Mouse (Mus musculus) lung, embryonic 14.5 days (tissue): Measurements from ENCODE around the gene Foxk1. TPM values are rescaled to one million over a fixed set of nuclear protein-coding genes. Genes with fewer than 3 reads are reported as not detected.

Experiments used
- ATAC-seq: fragments of 200-750 bp; cut with Nextera tagmentation; 2 replicates; pipeline ENCODE4 v1.8.0; 2017; ENCODE audit warnings: mild to moderate bottlenecking, moderate TSS enrichment, moderate library complexity; ENCODE audit not compliant: insufficient read depth
- DNase-seq: peaks from one replicate; pipeline ENCODE4 v3.0.0-alpha.2; 2015
- H3K27ac ChIP-seq: fragments of 300-500 bp; sonication (generic); 2 replicates; pipeline ENCODE4 v1.5.1; 2014; ENCODE audit warnings: low read depth, mild to moderate bottlenecking, moderate library complexity
- H3K27me3 ChIP-seq: fragments of 300-500 bp; sonication (generic); 2 replicates; pipeline ENCODE4 v1.6.1; 2014; ENCODE audit warnings: low read length, control low read depth; ENCODE audit not compliant: insufficient read depth
- H3K36me3 ChIP-seq: fragments of 300-500 bp; sonication (generic); 2 replicates; pipeline ENCODE4 v1.6.1; 2014; ENCODE audit warnings: control low read depth; ENCODE audit not compliant: insufficient read depth
- H3K4me1 ChIP-seq: fragments of 300-500 bp; sonication (generic); 2 replicates; pipeline ENCODE4 v1.6.1; 2014; ENCODE audit warnings: antibody characterized with exemption, control low read depth; ENCODE audit not compliant: insufficient read depth
- H3K4me2 ChIP-seq: fragments of 300-500 bp; sonication (generic); 2 replicates; pipeline ENCODE4 v1.6.1; 2014; ENCODE audit warnings: mild to moderate bottlenecking
- H3K4me3 ChIP-seq: fragments of 300-500 bp; sonication (generic); 2 replicates; pipeline ENCODE4 v1.5.1; 2014; ENCODE audit warnings: low read depth, low read length
- H3K9ac ChIP-seq: fragments of 300-500 bp; sonication (generic); 2 replicates; pipeline ENCODE4 v1.6.1; 2014
- H3K9me3 ChIP-seq: fragments of 300-500 bp; sonication (generic); 2 replicates; pipeline ENCODE4 v1.6.1; 2016; ENCODE audit warnings: low read depth, low read length, control low read depth
- CTCF ChIP-seq: IDR thresholded peaks from 2 replicates; pipeline ENCODE4 v1.5.1; 2016; ENCODE audit warnings: antibody characterized with exemption, low read depth
- WGBS: fragments of 180-500 bp; shearing (Covaris S2); extraction: QIAGEN DNeasy Blood & Tissue Kit; methylation state at CpG from one replicate; pipeline ENCODE4 v1.1.7; 2014; 5-methylcytosine and 5-hydroxymethylcytosine counted together
- polyA plus RNA-seq: library from polyadenylated mRNA; unstranded; fragments of >200 nt; fragmentation: Nextera tagmentation; extraction: Ambion mirVana; gene quantifications from 2 replicates; pipeline ENCODE4 v1.2.1, GENCODE M21; 2014

The Foxk1 gene
- polyA plus RNA-seq, 1 experiment from 2014 or later = 7.9 TPM

- under 1% methylated on average over 83 of the region's 83 CpGs for WGBS
Measured at GRCm38 (mm10) chr5:142367085-142368081, 33.9 kb upstream of the Foxk1 start.

DNA sequence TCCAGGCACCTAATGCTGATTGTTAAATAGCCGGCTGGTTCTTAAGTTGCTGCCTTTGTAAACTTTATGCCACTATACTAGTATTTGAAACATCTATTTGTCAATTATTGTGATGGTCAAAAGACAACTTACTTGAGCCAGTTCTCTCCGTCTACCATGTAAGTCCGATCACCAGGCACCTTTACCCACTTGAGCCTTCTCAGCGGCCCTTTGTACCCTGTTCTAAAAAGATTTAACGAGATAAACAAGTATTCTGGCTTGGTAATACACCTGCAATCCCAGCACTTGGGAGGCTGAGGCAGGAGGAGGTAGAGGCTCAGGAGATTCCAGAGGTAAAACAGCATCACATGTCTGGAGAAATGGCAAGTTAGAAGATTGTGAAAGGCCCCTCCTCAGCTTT lies 33.2 kb upstream of the Foxk1 start:
- Histone ChIP-seq H3K9ac (peak overlapping the region; percentile 72), H3K27ac (peak overlapping the region; percentile 63), H3K4me1 (peaks cover 8% of the 10 kb centered on the region), H3K4me3 (peak overlapping the region; percentile 53), H3K27me3 (no peaks in the 10 kb centered on the region), H3K4me2 (peak overlapping the region; percentile 88), H3K9me3 (no peaks in the 10 kb centered on the region), H3K36me3 (no peaks in the 10 kb centered on the region)
- no peak for ATAC-seq
- TF ChIP-seq CTCF = no peak
- DNase-seq = no peak
- 45% methylated on average over 5 of the region's 5 CpGs for WGBS

More at GRCm38 (mm10) chr5:142367085-142368081, 33.9 kb upstream of the Foxk1 start:
- DNase-seq = peak; percentile 99
- peak; percentile 90 for ATAC-seq
- Histone ChIP-seq H3K27me3 (no peaks in the 10 kb centered on the region), H3K9me3 (no peaks in the 10 kb centered on the region), H3K27ac (peak overlapping the region; percentile 63), H3K9ac (peak overlapping the region; percentile 72), H3K4me1 (peaks cover 8% of the 10 kb centered on the region), H3K4me2 (peak overlapping the region; percentile 88), H3K4me3 (peak overlapping the region; percentile 53), H3K36me3 (no peaks in the 10 kb centered on the region)
- peak; percentile 81 for TF ChIP-seq CTCF

- peaks cover 8% of the 10 kb centered on the region for H3K4me1 ChIP-seq
- H3K27me3 ChIP-seq = no peaks in the 10 kb centered on the region
- H3K36me3 ChIP-seq = no peaks in the 10 kb centered on the region
- H3K27ac ChIP-seq = no peak overlapping the region
- ATAC-seq (no peak), DNase-seq (no peak)
- H3K4me3 ChIP-seq = no peak overlapping the region
- no peak overlapping the region for H3K9ac ChIP-seq
- H3K9me3 ChIP-seq = no peaks in the 10 kb centered on the region
- TF ChIP-seq CTCF = no peak
- no peak overlapping the region for H3K4me2 ChIP-seq
- 90% methylated on average over 4 of the region's 4 CpGs for WGBS
Measured at GRCm38 (mm10) chr5:142370406-142371171, 30.7 kb upstream of the Foxk1 start.

DNA sequence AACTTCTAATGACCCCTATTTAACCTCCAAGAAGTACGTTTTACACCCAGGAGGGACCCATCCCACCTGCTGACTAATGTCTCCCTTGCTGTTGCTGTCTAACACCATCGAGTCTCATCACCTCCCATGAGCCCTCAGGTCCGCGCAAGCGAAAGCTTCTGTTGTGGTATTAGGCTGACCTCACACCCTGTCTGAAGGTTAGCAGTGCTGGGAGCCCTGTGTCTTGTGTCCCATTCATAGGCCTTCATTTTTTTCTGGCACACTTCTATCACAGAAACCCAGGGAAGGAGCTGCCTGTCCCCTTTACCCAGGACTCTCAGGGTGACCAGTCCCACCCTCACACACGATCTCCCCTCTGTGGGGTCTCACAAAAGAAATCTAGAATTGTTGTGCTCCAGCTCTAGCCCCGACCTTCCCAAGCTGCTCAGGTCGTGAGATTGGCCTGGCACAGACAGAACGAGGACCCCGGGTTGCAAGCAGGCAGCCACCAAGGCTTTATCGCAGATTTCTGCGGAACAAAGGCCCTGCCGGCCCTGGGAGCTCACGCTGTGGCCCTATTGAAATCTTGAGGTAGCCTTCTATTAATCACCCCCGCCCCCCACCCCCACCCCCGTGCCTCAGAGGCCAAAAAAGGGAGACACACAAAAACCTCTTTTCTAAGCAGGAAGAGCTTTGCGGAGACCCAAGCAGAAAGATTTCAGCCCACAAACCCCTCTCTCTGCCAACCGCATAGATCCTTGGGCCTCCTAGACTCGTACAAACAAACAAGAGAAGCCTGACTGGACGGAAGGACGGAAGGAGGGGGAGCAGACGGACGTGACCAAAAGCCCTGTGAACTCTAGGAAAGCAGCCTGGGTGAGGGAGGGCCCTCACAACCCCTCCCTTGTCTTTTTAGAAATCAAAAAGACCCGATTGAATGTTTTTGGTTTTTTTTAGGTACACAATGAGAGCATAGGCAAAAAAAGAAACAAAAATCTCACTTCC lies 29.8 kb upstream of the Foxk1 start:
- H3K4me1 ChIP-seq = peaks cover 7% of the 10 kb centered on the region
- ATAC-seq (no peak), DNase-seq (peak; percentile 66)
- no peaks in the 10 kb centered on the region for H3K36me3 ChIP-seq
- peak overlapping the region; percentile 85 for H3K27ac ChIP-seq
- H3K9ac ChIP-seq = peak overlapping the region; percentile 48
- peak overlapping the region; percentile 43 for H3K4me2 ChIP-seq
- 15% methylated on average over 24 of the region's 24 CpGs for WGBS
- no peak for TF ChIP-seq CTCF
- H3K9me3 ChIP-seq = no peaks in the 10 kb centered on the region
- no peak overlapping the region for H3K4me3 ChIP-seq
- H3K27me3 ChIP-seq = no peaks in the 10 kb centered on the region

DNA sequence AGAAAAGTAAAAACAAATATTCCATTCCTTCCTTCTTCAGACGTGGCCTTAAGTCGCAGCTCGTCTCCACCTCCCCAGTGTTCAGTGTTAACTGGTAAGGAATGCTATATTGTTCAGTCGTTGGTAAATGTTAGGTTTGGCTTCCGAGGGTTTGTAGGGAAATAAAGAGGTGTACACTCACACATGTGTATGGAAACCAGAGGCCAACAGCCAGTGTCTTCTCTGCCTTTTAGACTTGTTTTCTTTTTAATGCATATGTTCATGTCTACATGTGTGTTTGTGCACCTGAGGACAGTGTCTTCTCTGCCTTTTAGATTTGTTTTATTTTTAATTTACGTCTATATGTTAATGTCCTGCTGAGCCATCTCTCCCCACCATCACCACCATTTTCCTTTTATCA lies 29.1 kb upstream of the Foxk1 start:
- H3K4me1 ChIP-seq = peaks cover 3% of the 10 kb centered on the region; the same call in 1 of the 2 replicates
- no peak for TF ChIP-seq CTCF
- H3K9me3 ChIP-seq = no peaks in the 10 kb centered on the region
- 34% methylated on average over 6 of the region's 6 CpGs for WGBS
- no peak overlapping the region for H3K9ac ChIP-seq
- no peak for ATAC-seq
- H3K27me3 ChIP-seq = no peaks in the 10 kb centered on the region
- no peak overlapping the region for H3K4me3 ChIP-seq
- H3K36me3 ChIP-seq = no peaks in the 10 kb centered on the region
- no peak for DNase-seq
- peak overlapping the region; percentile 43 for H3K4me2 ChIP-seq
- H3K27ac ChIP-seq = peak overlapping the region; percentile 85

GRCm38 (mm10) chr5:142374343-142374742 lies 27.0 kb upstream of the Foxk1 start:
- peaks cover 3% of the 10 kb centered on the region; the same call in 1 of the 2 replicates for H3K4me1 ChIP-seq
- no peak overlapping the region for H3K4me2 ChIP-seq
- TF ChIP-seq CTCF = no peak
- no peak for ATAC-seq
- no peak overlapping the region for H3K27ac ChIP-seq
- H3K9me3 ChIP-seq = no peaks in the 10 kb centered on the region
- H3K9ac ChIP-seq = no peak overlapping the region
- DNase-seq = no peak
- 80% methylated on average over 9 of the region's 9 CpGs for WGBS
- H3K4me3 ChIP-seq = no peak overlapping the region
- no peaks in the 10 kb centered on the region for H3K27me3 ChIP-seq
- H3K36me3 ChIP-seq = no peaks in the 10 kb centered on the region
